Mouse (Mus musculus) midbrain, embryonic 16.5 days (tissue): ENCODE measurements around the gene M1ap. TPM values are rescaled to one million over a fixed set of nuclear protein-coding genes. Genes with fewer than 3 reads are reported as not detected.
A peak's percentile ranks its signal among the peaks of the same experiment; 100 is the strongest.

Experiments used
- ATAC-seq: fragments of 200-750 bp; cut with Nextera tagmentation; 2 replicates; pipeline ENCODE4 v1.8.0; 2017; ENCODE audit warnings: moderate TSS enrichment
- H3K27ac ChIP-seq: fragments of 300-500 bp; sonication (generic); 2 replicates; pipeline ENCODE4 v1.5.1; 2014; ENCODE audit warnings: mild to moderate bottlenecking, low read length, mixed read lengths
- H3K27me3 ChIP-seq: fragments of 300-500 bp; sonication (generic); 2 replicates; pipeline ENCODE4 v1.6.1; 2014; ENCODE audit warnings: low read depth, low read length, mixed read lengths; ENCODE audit not compliant: control insufficient read depth, insufficient read depth
- H3K36me3 ChIP-seq: fragments of 300-500 bp; sonication (generic); 2 replicates; pipeline ENCODE4 v1.6.1; 2014; ENCODE audit warnings: mild to moderate bottlenecking, low read length, moderate library complexity, mixed read lengths; ENCODE audit not compliant: control insufficient read depth, insufficient read depth
- H3K4me1 ChIP-seq: fragments of 300-500 bp; sonication (generic); 2 replicates; pipeline ENCODE4 v1.6.1; 2014; ENCODE audit warnings: mild to moderate bottlenecking, low read length, mixed read lengths; ENCODE audit not compliant: control insufficient read depth, insufficient read depth
- H3K4me2 ChIP-seq: fragments of 300-500 bp; sonication (generic); 2 replicates; pipeline ENCODE4 v1.6.1; 2014; ENCODE audit warnings: mild to moderate bottlenecking, low read length, mixed read lengths
- H3K4me3 ChIP-seq: fragments of 300-500 bp; sonication (generic); 2 replicates; pipeline ENCODE4 v1.5.1; 2014; ENCODE audit warnings: low read depth, mild to moderate bottlenecking, low read length, moderate library complexity, mixed read lengths
- H3K9ac ChIP-seq: fragments of 300-500 bp; sonication (generic); 2 replicates; pipeline ENCODE4 v1.6.1; 2014; ENCODE audit warnings: low read depth, low read length, mixed read lengths
- H3K9me3 ChIP-seq: fragments of 300-500 bp; sonication (generic); replicated peaks from 2 replicates; pipeline ENCODE4 v1.6.1; 2014; ENCODE audit warnings: mild to moderate bottlenecking, low read length, mixed read lengths; ENCODE audit not compliant: control insufficient read depth, poor library complexity, severe bottlenecking
- WGBS: fragments of 180-500 bp; shearing (Covaris S2); extraction: QIAGEN DNeasy Blood & Tissue Kit; methylation state at CpG from one replicate; pipeline ENCODE4 v1.1.7; 2014; 5-methylcytosine and 5-hydroxymethylcytosine counted together
- polyA plus RNA-seq: library from polyadenylated mRNA; unstranded; fragments of >200 nt; fragmentation: Nextera tagmentation; extraction: Ambion mirVana; gene quantifications from 2 replicates; pipeline ENCODE4 v1.2.1, GENCODE M21; 2015

The M1ap gene
- polyA plus RNA-seq, 1 experiment from 2014 or later = not detected

DNA sequence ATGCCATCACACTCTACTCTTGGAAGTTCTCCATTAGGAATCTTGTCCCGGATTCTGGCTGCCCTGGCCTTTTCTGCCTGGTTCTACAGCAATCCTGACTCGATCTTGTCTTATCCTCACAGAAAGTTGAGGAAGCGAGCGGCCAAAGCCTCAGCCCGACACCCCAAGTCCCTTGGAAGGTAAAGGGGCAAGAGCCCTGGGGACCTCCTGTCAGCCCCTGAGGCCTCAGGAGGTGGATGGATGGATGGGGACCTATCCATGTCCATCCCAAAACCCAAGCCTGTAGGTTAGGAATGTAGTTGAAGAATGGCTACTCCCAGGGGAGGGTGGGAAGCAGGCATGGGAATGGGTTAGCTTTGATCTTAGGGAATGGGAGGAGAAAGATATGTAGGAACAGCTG is 97.3 kb downstream of the M1ap start:
- no peaks in the 10 kb centered on the region for H3K27me3 ChIP-seq
- no peak overlapping the region for H3K4me3 ChIP-seq
- no peaks in the 10 kb centered on the region for H3K36me3 ChIP-seq
- no peak overlapping the region for H3K9ac ChIP-seq
- 92% methylated on average over 5 of the region's 5 CpGs for WGBS
- H3K27ac ChIP-seq = no peak overlapping the region
- no peaks in the 10 kb centered on the region for H3K4me1 ChIP-seq
- no peaks in the 10 kb centered on the region for H3K9me3 ChIP-seq
- no peak for ATAC-seq
- H3K4me2 ChIP-seq = no peak overlapping the region

- Histone ChIP-seq H3K4me3 (no peak overlapping the region), H3K36me3 (no peaks in the 10 kb centered on the region), H3K27me3 (no peaks in the 10 kb centered on the region), H3K27ac (no peak overlapping the region), H3K4me2 (no peak overlapping the region), H3K9me3 (no peaks in the 10 kb centered on the region), H3K9ac (no peak overlapping the region), H3K4me1 (no peaks in the 10 kb centered on the region)
- 84% methylated on average over 9 of the region's 9 CpGs for WGBS
- ATAC-seq = no peak
Observed at GRCm38 (mm10) chr6:83044742-83045141, 98.0 kb downstream of the M1ap start.

DNA sequence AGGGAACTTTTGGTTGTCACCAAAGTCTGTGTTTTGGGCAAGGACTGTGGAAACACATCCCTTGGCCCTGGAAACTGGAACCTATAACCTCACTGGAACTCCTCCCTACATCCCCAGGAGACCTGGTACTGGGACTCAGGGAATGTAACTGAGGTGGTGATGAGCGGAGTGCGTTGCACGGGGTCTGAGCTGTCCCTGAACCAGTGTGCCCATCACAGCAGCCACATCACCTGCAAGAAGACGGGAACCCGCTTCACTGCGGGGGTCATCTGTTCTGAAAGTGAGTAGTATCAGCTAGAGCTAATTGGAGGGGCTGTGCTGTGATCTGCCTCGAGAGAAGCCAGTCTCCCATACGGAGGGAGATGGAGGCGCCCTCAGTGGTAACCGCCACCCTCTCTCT is 102.7 kb downstream of the M1ap start:
- WGBS = 76% methylated on average over 10 of the region's 10 CpGs
- ATAC-seq = no peak

GRCm38 (mm10) chr6:83053136-83053960 is 106.6 kb downstream of the M1ap start:
- ATAC-seq = peak; percentile 10; the same call in 1 of the 2 replicates
- WGBS = 3% methylated on average over 26 of the region's 26 CpGs

More for the DNA sequence above, 102.7 kb downstream of the M1ap start:
- H3K4me2 ChIP-seq = no peak overlapping the region
- no peaks in the 10 kb centered on the region for H3K9me3 ChIP-seq
- H3K27ac ChIP-seq = no peak overlapping the region
- H3K4me3 ChIP-seq = no peak overlapping the region
- peaks cover 11% of the 10 kb centered on the region; the same call in 1 of the 2 replicates for H3K36me3 ChIP-seq
- H3K4me1 ChIP-seq = peaks cover 11% of the 10 kb centered on the region
- H3K27me3 ChIP-seq = no peaks in the 10 kb centered on the region
- H3K9ac ChIP-seq = no peak overlapping the region

DNA sequence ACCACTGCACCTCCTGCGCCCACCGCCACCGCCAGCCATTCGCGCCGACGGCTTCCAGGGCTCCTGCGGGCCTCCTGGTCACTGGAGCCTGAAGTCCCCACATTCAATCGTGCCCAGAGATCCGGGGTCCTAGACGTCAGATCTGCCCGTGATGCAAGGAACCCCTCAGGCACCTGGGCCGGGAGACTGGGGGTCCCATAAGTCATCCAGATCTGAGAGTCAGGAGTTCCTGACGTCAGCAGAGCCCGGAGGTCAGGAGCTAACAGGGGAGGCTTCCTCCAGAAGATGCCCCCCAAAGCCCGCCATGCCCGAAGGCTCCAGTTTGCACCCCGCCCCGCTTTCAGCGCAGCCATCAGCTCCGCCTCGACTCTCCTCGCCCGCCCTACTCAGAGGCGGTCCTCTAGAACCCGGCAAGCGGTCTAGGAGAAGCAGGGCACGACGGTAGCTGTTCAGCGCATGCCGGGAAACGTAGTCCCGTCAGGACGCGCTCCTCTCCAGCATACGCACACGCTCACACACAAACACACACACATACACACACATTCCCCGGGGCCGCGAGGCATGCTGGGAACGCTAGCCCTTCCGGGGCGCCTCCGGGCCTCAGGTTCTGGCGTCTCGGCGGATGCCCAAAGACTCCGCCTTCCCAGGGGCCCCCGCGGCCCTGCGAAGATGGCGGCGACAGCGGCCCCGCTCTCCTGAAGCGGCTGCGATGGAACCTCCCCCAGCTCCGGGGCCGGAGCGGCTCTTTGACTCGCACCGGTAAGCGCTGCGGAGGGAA is 107.6 kb downstream of the M1ap start, which contains the start of gene Aup1:
TSS of gene Aup1 (plus strand) at position 448 of the 778 bp plus-strand sequence.
- Histone ChIP-seq H3K4me2 (peak within 1 kb of the TSS; percentile 87), H3K36me3 (peaks cover 18% of the 10 kb centered on the region; the same call in 1 of the 2 replicates), H3K27me3 (no peaks in the 10 kb centered on the region), H3K27ac (peak within 1 kb of the TSS; percentile 87), H3K4me3 (peak within 1 kb of the TSS; percentile 100), H3K4me1 (peaks cover 24% of the 10 kb centered on the region), H3K9me3 (no peaks in the 10 kb centered on the region), H3K9ac (peak within 1 kb of the TSS; percentile 96)
- under 1% methylated on average over 64 of the region's 64 CpGs for WGBS
- ATAC-seq = peak; percentile 98

More at GRCm38 (mm10) chr6:83053136-83053960, 106.6 kb downstream of the M1ap start:
- Histone ChIP-seq H3K9me3 (no peaks in the 10 kb centered on the region), H3K27ac (peak overlapping the region; percentile 87), H3K4me3 (peak overlapping the region; percentile 100), H3K4me1 (peaks cover 24% of the 10 kb centered on the region), H3K9ac (peak overlapping the region; percentile 96), H3K4me2 (peak overlapping the region; percentile 83), H3K36me3 (peaks cover 18% of the 10 kb centered on the region; the same call in 1 of the 2 replicates), H3K27me3 (no peaks in the 10 kb centered on the region)

DNA sequence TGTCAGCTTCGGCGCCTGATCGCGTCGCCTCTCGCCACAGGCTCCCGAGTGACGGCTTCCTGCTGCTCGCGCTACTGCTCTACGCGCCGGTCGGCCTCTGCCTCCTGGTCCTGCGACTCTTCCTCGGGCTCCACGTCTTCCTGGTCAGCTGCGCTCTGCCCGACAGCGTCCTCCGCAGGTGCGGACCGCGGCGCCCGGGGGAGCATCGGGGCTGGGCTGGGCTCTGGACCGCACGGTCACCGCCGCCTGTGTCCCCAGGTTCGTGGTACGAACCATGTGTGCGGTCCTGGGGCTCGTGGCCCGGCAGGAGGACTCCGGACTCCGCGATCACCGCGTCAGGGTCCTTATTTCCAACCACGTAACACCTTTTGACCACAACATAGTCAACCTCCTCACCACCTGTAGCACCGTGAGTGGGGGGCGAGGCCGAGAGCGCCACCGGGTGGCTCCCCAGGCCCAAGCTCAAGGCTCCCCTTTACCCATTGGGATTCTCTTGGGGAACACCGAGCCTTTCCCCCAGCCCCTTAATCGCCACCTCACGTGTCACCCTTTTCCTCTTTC is 108.2 kb downstream of the M1ap start, which contains the start of gene Htra2:
TSS of gene Htra2 (minus strand) at position 403 of the 561 bp plus-strand sequence.
- Histone ChIP-seq H3K4me3 (peak within 1 kb of the TSS; percentile 100), H3K9ac (peak within 1 kb of the TSS; percentile 96), H3K27me3 (no peaks in the 10 kb centered on the region), H3K4me1 (peaks cover 24% of the 10 kb centered on the region), H3K36me3 (peaks cover 18% of the 10 kb centered on the region; the same call in 1 of the 2 replicates), H3K4me2 (peak within 1 kb of the TSS; percentile 87), H3K27ac (peak within 1 kb of the TSS; percentile 87), H3K9me3 (no peaks in the 10 kb centered on the region)
- peak; percentile 32 for ATAC-seq
- under 1% methylated on average over 50 of the region's 50 CpGs for WGBS

DNA sequence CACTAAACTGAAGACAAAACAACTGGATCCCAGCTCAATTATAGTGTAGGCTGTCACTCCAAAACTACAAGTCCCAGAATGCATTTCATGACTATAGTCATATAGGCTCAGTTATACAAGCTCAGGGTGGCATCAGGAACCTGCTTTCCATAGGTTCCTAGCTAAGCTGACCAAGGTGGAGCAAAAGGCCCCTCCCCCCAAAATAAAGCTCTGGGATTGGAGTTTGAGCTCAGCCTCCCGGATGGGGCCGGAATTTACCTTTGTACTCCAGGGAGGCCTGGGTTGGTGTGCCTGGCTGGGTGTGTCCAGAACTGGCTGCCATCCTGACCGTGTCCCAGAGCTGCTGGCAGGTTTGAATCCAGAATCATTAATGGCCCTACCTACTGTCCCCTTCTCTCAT is 111.1 kb downstream of the M1ap start, which contains the start of gene Dqx1:
TSS of gene Dqx1 (plus strand) at position 55 of the 400 bp plus-strand sequence.
- H3K4me3 ChIP-seq = no peak within 1 kb of the TSS
- H3K4me1 ChIP-seq = peaks cover 19% of the 10 kb centered on the region
- peaks cover 19% of the 10 kb centered on the region for H3K27me3 ChIP-seq
- no peak within 1 kb of the TSS for H3K4me2 ChIP-seq
- peaks cover 7% of the 10 kb centered on the region; the same call in 1 of the 2 replicates for H3K36me3 ChIP-seq
- ATAC-seq = no peak
- no peak within 1 kb of the TSS for H3K27ac ChIP-seq
- no peak within 1 kb of the TSS for H3K9ac ChIP-seq
- 65% methylated on average over 3 of the region's 3 CpGs for WGBS
- no peaks in the 10 kb centered on the region for H3K9me3 ChIP-seq

DNA sequence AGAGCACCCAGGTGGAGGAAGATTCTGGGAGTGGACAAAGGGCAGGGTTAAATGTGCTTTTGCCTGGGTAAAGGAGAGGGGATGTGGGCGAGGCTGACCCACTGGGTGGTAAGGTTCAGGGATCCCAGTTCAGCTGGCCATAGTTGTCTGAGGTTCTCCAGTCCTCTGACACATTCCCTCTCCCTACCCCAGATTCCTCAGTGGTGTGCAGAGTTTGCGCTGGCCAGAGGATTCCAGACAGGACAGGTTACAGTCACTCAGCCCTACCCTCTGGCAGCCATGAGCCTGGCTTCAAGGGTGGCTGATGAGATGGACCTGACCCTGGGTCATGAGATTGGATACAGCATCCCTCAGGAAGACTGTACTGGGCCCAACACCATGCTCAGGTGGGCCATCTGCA is 112.0 kb downstream of the M1ap start:
- WGBS = 77% methylated on average over 2 of the region's 2 CpGs
- no peak for ATAC-seq

More for the DNA sequence above, 112.0 kb downstream of the M1ap start:
- Histone ChIP-seq H3K27me3 (peaks cover 28% of the 10 kb centered on the region), H3K4me3 (no peak overlapping the region), H3K4me1 (peaks cover 14% of the 10 kb centered on the region), H3K36me3 (peaks cover 7% of the 10 kb centered on the region; the same call in 1 of the 2 replicates), H3K27ac (no peak overlapping the region), H3K9ac (no peak overlapping the region), H3K9me3 (no peaks in the 10 kb centered on the region), H3K4me2 (no peak overlapping the region)
